Mouse (Mus musculus) liver, postnatal 0 days (tissue): Measurements from ENCODE around the gene Gm20388. TPM values are rescaled to one million over a fixed set of nuclear protein-coding genes. Genes with fewer than 3 reads are reported as not detected.

ENCODE experiments used
- ATAC-seq: fragments of 200-750 bp; cut with Nextera tagmentation; 2 replicates; pipeline ENCODE4 v1.8.0; 2017; ENCODE audit warnings: mild to moderate bottlenecking, moderate library complexity
- DNase-seq: peaks from one replicate; pipeline ENCODE4 v3.0.0-alpha.2; 2016
- H3K27ac ChIP-seq: fragments of 300-500 bp; sonication (generic); 2 replicates; pipeline ENCODE4 v1.5.1; 2014; ENCODE audit warnings: antibody characterized with exemption, moderate library complexity, mild to moderate bottlenecking, low read depth
- H3K27me3 ChIP-seq: fragments of 300-500 bp; sonication (generic); 2 replicates; pipeline ENCODE4 v1.6.1; 2014; ENCODE audit warnings: low read length, control low read depth, mixed read lengths; ENCODE audit not compliant: insufficient read depth
- H3K36me3 ChIP-seq: fragments of 300-500 bp; sonication (generic); replicated peaks from 2 replicates; pipeline ENCODE4 v1.6.1; 2014; ENCODE audit warnings: mild to moderate bottlenecking, control low read depth, low read length, moderate library complexity, mixed read lengths; ENCODE audit not compliant: insufficient read depth
- H3K4me1 ChIP-seq: fragments of 300-500 bp; sonication (generic); 2 replicates; pipeline ENCODE4 v1.6.1; 2014; ENCODE audit warnings: antibody characterized with exemption, mild to moderate bottlenecking, control low read depth; ENCODE audit not compliant: insufficient read depth
- H3K4me2 ChIP-seq: fragments of 300-500 bp; sonication (generic); 2 replicates; pipeline ENCODE4 v1.6.1; 2014; ENCODE audit warnings: low read depth, mild to moderate bottlenecking, low read length, moderate library complexity, mixed read lengths
- H3K4me3 ChIP-seq: fragments of 300-500 bp; sonication (generic); 2 replicates; pipeline ENCODE4 v1.5.1; 2014; ENCODE audit warnings: low read depth, low read length
- H3K9ac ChIP-seq: fragments of 300-500 bp; sonication (generic); replicated peaks from 2 replicates; pipeline ENCODE4 v1.6.1; 2014; ENCODE audit warnings: mild to moderate bottlenecking, moderate library complexity
- H3K9me3 ChIP-seq: fragments of 300-500 bp; sonication (generic); 2 replicates; pipeline ENCODE4 v1.6.1; 2016; ENCODE audit warnings: mild to moderate bottlenecking, control low read depth, low read length, mixed read lengths
- CTCF ChIP-seq: sonication (generic); IDR thresholded peaks from 2 replicates; pipeline ENCODE4 v1.5.1; 2016; ENCODE audit warnings: antibody characterized with exemption, low read depth
- EP300 ChIP-seq: IDR thresholded peaks from 2 replicates; pipeline ENCODE4 v1.6.1; 2016; ENCODE audit warnings: antibody characterized with exemption, low read depth, mild to moderate bottlenecking
- WGBS: fragments of 180-500 bp; shearing (Covaris S2); extraction: QIAGEN DNeasy Blood & Tissue Kit; methylation state at CpG from one replicate; pipeline ENCODE4 v1.1.7; 2014; ENCODE audit not compliant: insufficient replicate concordance; 5-methylcytosine and 5-hydroxymethylcytosine counted together
- polyA plus RNA-seq: library from polyadenylated mRNA; unstranded; fragments of >200 nt; fragmentation: Nextera tagmentation; extraction: Ambion mirVana; gene quantifications from 2 replicates; pipeline ENCODE4 v1.2.1, GENCODE M21; 2015

The Gm20388 gene
- polyA plus RNA-seq, 1 experiment from 2014 or later, result not detected

DNA sequence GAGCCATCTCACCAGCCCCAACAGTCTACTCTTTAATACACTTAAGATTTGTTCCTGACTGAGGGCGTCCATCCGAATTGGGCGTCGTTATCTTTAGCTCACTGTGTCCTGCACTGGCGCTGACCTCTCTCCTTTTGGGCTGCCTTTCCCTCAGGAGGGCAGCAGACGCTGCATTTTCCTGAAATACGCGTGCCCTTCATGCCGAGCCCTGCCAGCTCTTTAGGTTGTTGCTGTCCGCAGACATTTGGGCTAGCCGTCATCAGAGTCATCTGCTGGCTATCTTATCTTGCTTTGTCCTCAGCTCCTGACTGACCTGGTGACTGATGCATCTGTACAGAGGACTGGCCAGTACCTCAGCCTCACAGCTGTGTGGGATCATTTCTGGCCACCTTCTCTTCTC, 3904.7 kb downstream of the Gm20388 start:
- no peak overlapping the region for H3K4me3 ChIP-seq
- H3K9me3 ChIP-seq, result no peaks in the 10 kb centered on the region
- TF ChIP-seq EP300, result no peak
- TF ChIP-seq CTCF, result no peak
- no peak overlapping the region for H3K9ac ChIP-seq
- no peak overlapping the region for H3K27ac ChIP-seq
- no peak overlapping the region for H3K4me2 ChIP-seq
- H3K36me3 ChIP-seq, result peaks cover 5% of the 10 kb centered on the region
- no peaks in the 10 kb centered on the region for H3K27me3 ChIP-seq
- H3K4me1 ChIP-seq, result peaks cover 24% of the 10 kb centered on the region
- ATAC-seq (no peak), DNase-seq (no peak)
- WGBS, result 84% methylated on average over 11 of the region's 11 CpGs

GRCm38 (mm10) chr8:123816939-123817338, 3906.3 kb downstream of the Gm20388 start:
- Histone ChIP-seq H3K9ac (no peak overlapping the region), H3K4me2 (no peak overlapping the region), H3K27me3 (no peaks in the 10 kb centered on the region), H3K36me3 (peaks cover 5% of the 10 kb centered on the region), H3K27ac (no peak overlapping the region), H3K4me1 (peaks cover 34% of the 10 kb centered on the region), H3K9me3 (no peaks in the 10 kb centered on the region), H3K4me3 (no peak overlapping the region)
- no peak for DNase-seq
- TF ChIP-seq CTCF (no peak), EP300 (no peak)
- 85% methylated on average over 8 of the region's 8 CpGs for WGBS
- no peak for ATAC-seq

DNA sequence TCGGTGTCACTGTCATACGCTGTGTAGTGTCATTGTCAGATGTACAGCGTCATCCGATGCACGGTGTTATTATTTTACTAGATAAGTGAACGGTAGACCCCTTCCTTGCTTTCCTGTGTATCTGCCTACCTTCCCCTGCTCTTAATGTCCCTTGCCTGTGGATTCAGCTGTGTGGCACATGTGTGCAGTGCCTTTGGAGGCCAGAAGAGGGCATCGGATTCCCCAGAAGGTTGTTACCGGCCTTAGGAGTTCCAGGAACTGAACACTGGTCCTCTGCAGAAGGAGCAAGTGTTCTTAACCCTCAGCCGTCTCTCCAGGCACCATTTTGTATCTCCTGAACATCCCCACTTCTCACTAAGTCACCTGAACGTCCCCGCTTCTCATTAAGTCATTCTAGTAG, 3907.1 kb downstream of the Gm20388 start:
- H3K9me3 ChIP-seq, result no peaks in the 10 kb centered on the region
- H3K4me2 ChIP-seq, result no peak overlapping the region
- H3K9ac ChIP-seq, result no peak overlapping the region
- TF ChIP-seq EP300, result no peak
- peak; percentile 51 for TF ChIP-seq CTCF
- peaks cover 5% of the 10 kb centered on the region for H3K36me3 ChIP-seq
- peaks cover 31% of the 10 kb centered on the region for H3K4me1 ChIP-seq
- DNase-seq, result no peak
- ATAC-seq, result no peak
- H3K27ac ChIP-seq, result no peak overlapping the region
- WGBS, result 87% methylated on average over 11 of the region's 11 CpGs
- H3K4me3 ChIP-seq, result no peak overlapping the region
- no peaks in the 10 kb centered on the region for H3K27me3 ChIP-seq

GRCm38 (mm10) chr8:123819683-123820610, 3909.3 kb downstream of the Gm20388 start:
- Histone ChIP-seq H3K36me3 (peaks cover 6% of the 10 kb centered on the region), H3K4me1 (peaks cover 27% of the 10 kb centered on the region; the same call in 1 of the 2 replicates), H3K27me3 (no peaks in the 10 kb centered on the region), H3K4me2 (peak overlapping the region; percentile 64), H3K9ac (peak overlapping the region; percentile 39; the same call in 1 of the 2 replicates), H3K9me3 (no peaks in the 10 kb centered on the region), H3K27ac (peak overlapping the region; percentile 67), H3K4me3 (0 out of 2 replicates have a peak overlapping the region, but pooled peaks have one; percentile 5)
- TF ChIP-seq CTCF, result no peak
- peak; percentile 79 for TF ChIP-seq EP300
- DNase-seq (peak; percentile 54), ATAC-seq (peak; percentile 87)
- 50% methylated on average over 19 of the region's 19 CpGs for WGBS

GRCm38 (mm10) chr8:123820780-123821179, 3910.1 kb downstream of the Gm20388 start:
- Histone ChIP-seq H3K9ac (peak overlapping the region; percentile 39), H3K4me1 (peaks cover 26% of the 10 kb centered on the region; the same call in 1 of the 2 replicates), H3K4me3 (no peak overlapping the region), H3K4me2 (peak overlapping the region; percentile 64), H3K27ac (peak overlapping the region; percentile 67), H3K27me3 (no peaks in the 10 kb centered on the region), H3K9me3 (no peaks in the 10 kb centered on the region), H3K36me3 (peaks cover 4% of the 10 kb centered on the region)
- DNase-seq (no peak), ATAC-seq (no peak)
- 46% methylated on average over 6 of the region's 6 CpGs for WGBS
- TF ChIP-seq EP300, result peak; percentile 68
- TF ChIP-seq CTCF, result no peak

DNA sequence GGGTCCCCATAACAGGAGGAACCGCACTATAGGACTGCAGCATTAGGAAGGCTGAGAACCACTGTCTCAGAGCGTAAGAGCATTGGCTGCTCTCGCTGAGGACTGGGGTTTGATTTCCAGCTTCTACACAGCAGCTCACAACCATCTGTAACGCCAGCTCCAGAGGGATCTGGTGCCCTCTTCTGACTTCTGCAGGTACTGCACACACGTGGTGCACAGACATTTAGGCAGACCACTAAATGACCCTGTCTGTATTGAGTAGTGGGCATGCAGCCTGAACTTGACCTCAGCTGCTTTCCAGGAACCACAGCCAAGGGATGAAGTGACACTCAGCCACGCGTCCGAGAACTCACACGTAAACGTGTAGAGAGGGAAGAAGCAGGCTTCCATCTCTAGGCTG, 3912.5 kb downstream of the Gm20388 start:
- Histone ChIP-seq H3K9me3 (no peaks in the 10 kb centered on the region), H3K27ac (0 out of 2 replicates have a peak overlapping the region, but pooled peaks have one; percentile 29), H3K9ac (no peak overlapping the region), H3K27me3 (no peaks in the 10 kb centered on the region), H3K36me3 (peaks cover 15% of the 10 kb centered on the region), H3K4me3 (no peak overlapping the region), H3K4me2 (no peak overlapping the region), H3K4me1 (peaks cover 22% of the 10 kb centered on the region; the same call in 1 of the 2 replicates)
- 73% methylated on average over 10 of the region's 10 CpGs for WGBS
- peak; percentile 61 for TF ChIP-seq CTCF
- TF ChIP-seq EP300, result no peak
- DNase-seq (no peak), ATAC-seq (no peak)
